Mouse (Mus musculus): ENCODE results near the gene Spo11. TPM values are rescaled to one million over a fixed set of nuclear protein-coding genes. Genes with fewer than 3 reads are reported as not detected.

Spo11 gene
- total RNA-seq, 2 experiments from 2014 or later, result not detected

DNA sequence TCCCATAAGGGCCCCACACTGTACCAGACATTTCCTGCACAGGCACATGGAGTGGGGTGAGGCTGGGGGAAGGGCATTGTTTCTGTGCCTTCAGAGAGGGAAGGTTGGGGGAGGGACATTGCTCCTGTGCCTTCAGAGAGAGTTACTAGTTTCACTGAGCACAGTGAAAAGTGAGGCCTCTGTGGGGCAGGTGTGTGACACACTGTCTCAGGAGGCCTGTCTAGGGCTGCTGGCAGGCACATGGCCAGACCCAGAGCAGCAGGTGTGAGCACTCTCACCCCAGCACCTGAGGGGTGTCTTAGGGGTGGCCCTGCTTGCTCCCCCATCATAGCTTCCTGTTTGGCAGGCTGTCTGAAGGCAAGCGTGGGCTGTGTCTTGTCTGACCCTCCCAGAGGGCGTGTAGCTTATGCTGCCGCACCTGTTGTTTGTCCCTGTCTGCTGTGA lies 49.2 kb downstream of the Spo11 start:
- intact Hi-C loops (cut with DNase I), result no loop called here
- DNase-seq, result no peak

GRCm38 (mm10) chr2:173027169-173027823 lies 49.8 kb downstream of the Spo11 start:
- no peak for DNase-seq
- intact Hi-C loops (cut with DNase I), result no loop called here

- intact Hi-C loops (cut with DNase I), result no loop called here
- no peak for DNase-seq
These were observed 50.5 kb downstream of the Spo11 start for GRCm38 (mm10) chr2:173027824-173028495.

DNA sequence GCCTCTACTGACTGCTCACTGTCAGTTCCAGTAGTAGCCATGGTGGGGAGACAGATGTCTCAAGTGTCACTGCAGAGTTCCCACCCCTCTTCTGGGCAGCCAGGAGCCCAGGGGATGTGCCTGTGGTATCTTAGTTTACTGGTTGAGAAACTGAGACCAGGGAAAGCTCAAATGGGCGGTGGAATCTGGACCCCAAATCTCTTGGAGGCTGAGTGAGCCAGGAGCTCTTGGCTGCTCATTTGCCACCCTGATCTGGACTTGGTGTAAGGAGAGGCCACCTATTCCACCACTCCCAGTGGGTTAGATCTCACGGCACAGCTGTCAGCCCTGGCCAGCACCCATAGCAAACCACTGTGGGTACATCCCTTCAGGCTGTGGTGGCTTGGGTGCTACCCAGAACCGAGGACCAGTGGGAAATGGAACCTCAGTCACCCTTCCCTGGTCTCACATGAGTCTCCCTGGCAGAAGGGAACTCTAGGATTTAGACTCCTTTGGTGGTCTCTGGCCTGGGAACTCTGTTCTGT lies 51.1 kb downstream of the Spo11 start:
- no peak for DNase-seq
- intact Hi-C loops (cut with DNase I), result no loop called here

- intact Hi-C loops (cut with DNase I), result no loop called here
- no peak for DNase-seq
These were observed 53.3 kb downstream of the Spo11 start for GRCm38 (mm10) chr2:173030591-173031338.

DNA sequence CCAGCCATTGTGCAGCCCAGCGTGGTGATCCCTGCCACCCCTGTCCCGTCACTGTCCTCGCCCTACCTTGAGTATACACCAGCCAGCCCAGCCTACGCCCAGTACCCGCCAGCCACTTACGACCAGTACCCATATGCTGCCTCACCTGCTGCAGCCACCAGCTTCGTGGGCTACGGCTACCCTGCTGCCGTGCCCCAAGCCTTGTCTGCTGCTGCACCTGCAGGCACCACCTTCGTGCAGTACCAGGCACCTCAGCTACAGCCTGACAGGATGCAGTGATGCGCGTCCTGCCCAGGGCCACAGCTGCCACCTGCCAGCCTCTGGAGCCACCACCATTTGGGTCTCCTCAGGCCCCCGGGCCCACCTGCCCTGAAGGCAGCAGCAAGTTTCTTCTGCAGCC lies 56.0 kb downstream of the Spo11 start:
- intact Hi-C loops (cut with DNase I), result no loop called here
- no peak for DNase-seq

GRCm38 (mm10) chr2:173034998-173035397 lies 57.5 kb downstream of the Spo11 start:
- DNase-seq, result no peak
- intact Hi-C loops (cut with DNase I), result no loop called here

- DNase-seq, result no peak
- intact Hi-C loops (cut with DNase I), result no loop called here
These were observed 58.2 kb downstream of the Spo11 start for GRCm38 (mm10) chr2:173035653-173036052.

DNA sequence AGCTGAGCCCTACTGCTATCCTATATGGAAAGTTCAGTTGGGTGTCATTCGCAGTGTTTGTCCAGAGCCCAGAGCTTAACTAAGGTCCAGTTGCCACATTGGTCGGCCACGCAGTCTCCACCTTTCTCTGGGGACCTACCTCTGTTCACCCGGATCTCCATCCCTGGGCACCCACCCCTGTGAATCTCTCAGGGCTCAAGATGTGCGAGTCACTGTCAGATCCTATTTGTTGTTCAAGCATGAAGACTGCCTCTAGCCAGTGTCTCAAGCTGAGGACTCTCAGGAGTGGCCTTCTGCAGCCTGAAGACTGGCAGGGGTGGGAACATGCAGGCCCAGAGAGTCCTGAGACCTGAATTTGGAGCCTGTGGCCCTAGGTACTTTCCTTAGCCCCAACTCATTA lies 58.6 kb downstream of the Spo11 start:
- DNase-seq, result no peak
- intact Hi-C loops (cut with DNase I), result no loop called here

DNA sequence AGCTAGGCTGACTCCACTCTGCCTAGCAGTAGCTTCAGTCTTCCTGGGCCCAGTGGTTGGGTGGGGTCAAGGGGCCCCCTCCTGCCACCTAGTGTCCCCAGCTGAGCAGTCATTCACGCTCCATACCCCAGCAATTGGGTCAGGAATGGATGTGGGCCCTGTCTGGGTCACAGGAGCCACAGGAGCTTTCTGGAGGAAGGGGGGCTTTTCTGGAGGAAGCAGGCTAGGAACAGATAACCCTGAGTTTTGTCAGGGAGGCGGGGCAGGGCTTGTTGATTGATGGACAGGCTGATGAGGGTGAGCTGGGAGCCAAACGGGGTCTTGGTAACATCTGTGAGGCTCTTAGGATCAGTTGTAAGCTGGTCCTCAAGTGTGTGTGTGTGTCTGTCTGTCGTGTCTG lies 59.1 kb downstream of the Spo11 start:
- intact Hi-C loops (cut with DNase I), result no loop called here
- no peak for DNase-seq

GRCm38 (mm10) chr2:173037347-173037746 lies 59.8 kb downstream of the Spo11 start:
- intact Hi-C loops (cut with DNase I), result no loop called here
- DNase-seq, result no peak

DNA sequence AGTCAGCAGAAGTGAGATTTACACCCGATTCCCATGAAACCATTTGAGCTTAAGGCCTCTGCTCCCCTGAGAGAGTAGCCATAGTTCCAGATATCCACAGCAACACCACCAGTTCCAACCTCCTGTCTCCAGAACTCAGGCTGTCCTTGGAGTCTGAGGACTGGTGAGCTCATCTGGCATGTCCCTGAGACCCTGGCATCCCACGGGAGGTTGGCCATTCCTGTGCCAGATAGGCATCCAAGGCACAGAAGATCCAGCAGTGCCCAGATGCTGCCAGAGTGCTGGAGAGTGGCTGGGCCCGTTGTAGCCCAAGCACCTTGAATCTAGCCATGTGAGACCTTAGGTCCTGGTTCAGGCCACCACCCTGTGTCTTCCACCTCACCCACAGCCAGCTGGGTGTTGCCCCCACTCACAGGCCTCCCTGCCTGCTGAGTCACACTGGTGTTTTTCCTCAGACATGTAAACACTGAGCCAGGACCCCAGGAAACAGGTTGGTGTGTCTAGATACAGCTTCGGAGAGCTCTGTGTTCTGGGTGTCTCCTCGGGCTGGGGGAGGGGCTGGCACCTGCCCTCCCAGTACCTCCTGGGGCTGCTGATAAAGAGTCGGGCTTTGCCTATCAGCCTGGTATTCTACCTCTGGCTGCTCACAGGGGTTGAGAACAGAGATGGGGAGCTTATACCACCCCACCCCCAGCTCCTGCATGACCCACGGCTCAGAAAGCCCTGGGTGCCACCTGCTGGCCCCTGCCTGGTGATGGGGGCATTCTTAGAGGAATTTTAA lies 60.5 kb downstream of the Spo11 start:
- intact Hi-C loops (cut with DNase I), result no loop called here
- no peak for DNase-seq

DNA sequence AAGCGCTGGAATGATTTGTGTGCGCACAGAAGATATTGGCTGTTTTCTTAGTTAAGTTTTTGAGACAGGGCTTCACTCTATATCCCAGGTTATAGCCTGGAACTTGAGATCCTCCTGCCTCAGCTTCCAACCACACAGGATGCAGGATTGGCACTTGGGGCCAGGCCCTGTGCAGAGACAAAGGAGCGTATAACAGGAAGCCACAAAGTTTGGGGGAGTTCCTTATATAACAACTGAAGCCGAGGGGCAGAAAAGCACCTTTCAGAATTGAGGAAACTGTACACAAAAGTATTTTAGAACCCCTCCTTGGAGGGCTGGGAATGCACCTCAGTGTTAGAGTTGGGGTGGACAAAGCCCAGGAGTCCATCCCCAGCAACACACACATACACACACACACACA lies 61.5 kb downstream of the Spo11 start:
- intact Hi-C loops (cut with DNase I), result no loop called here
- no peak for DNase-seq

DNA sequence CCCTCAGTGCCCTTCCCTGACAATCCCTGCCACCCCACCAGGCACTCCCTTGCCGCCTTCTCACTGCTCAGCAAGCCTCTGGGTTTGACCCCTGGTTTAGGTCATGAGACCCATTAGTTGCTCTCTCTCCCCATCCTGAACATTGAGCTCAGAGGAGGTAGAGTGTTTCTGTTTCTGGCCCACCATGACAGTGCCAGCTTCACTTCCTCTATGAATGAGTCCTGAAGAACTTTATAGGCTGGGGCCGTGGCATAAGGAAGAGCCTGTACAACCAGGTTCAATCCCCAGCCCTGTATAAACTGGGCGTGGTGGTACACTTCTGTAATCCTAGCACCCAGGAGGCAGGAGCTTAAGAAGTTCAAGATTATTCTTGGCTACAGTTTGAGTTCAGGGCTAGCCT lies 63.3 kb downstream of the Spo11 start:
- DNase-seq, result no peak
- intact Hi-C loops (cut with DNase I), result no loop called here

- intact Hi-C loops (cut with DNase I), result no loop called here
These were observed 63.7 kb downstream of the Spo11 start for GRCm38 (mm10) chr2:173041242-173041641.

GRCm38 (mm10) chr2:173041893-173042292 lies 64.4 kb downstream of the Spo11 start:
- DNase-seq, result no peak
- intact Hi-C loops (cut with DNase I), result no loop called here

More at GRCm38 (mm10) chr2:173041242-173041641, 63.7 kb downstream of the Spo11 start:
- no peak for DNase-seq

GRCm38 (mm10) chr2:173042504-173043162 lies 65.1 kb downstream of the Spo11 start:
- DNase-seq, result no peak
- intact Hi-C loops (cut with DNase I), result no loop called here
